Mouse (Mus musculus): ENCODE results near the gene 4930558K02Rik.

GRCm38 (mm10) chr1:161992389-161992788, 13.0 kb upstream of the 4930558K02Rik start:
- TF ChIP-seq POLR2A (IDR thresholded peaks at IDR 0.05; ENCODE audit: borderline replicate concordance, extremely low read depth, insufficient read depth, insufficient read length, poor library complexity, severe bottlenecking) (no peak), CTCF (IDR thresholded peaks at IDR 0.05; ENCODE audit: borderline replicate concordance, extremely low read depth, insufficient read depth, insufficient read length) (no peak)

All from brain, embryonic 14.5 days (tissue).